Mouse (Mus musculus) heart, postnatal 0 days (tissue): ENCODE data around the gene Cd80.

Experiments
- CTCF ChIP-seq: IDR thresholded peaks from 2 replicates; pipeline ENCODE4 v1.5.1; 2016; ENCODE audit warnings: antibody characterized with exemption, control low read depth, low read depth
- EP300 ChIP-seq: IDR thresholded peaks from 2 replicates; pipeline ENCODE4 v1.6.1; 2016; ENCODE audit warnings: antibody characterized with exemption, low read depth

GRCm38 (mm10) chr16:38466089-38466488 lies 10.7 kb downstream of the Cd80 start:
- TF ChIP-seq CTCF (no peak), EP300 (no peak)
